Mouse (Mus musculus): ENCODE data around the gene Prrc2b. TPM values are rescaled to one million over a fixed set of nuclear protein-coding genes. Genes with fewer than 3 reads are reported as not detected.

Prrc2b gene
- polyA plus RNA-seq, 1 experiment from 2014 or later = 60.0 TPM

DNA sequence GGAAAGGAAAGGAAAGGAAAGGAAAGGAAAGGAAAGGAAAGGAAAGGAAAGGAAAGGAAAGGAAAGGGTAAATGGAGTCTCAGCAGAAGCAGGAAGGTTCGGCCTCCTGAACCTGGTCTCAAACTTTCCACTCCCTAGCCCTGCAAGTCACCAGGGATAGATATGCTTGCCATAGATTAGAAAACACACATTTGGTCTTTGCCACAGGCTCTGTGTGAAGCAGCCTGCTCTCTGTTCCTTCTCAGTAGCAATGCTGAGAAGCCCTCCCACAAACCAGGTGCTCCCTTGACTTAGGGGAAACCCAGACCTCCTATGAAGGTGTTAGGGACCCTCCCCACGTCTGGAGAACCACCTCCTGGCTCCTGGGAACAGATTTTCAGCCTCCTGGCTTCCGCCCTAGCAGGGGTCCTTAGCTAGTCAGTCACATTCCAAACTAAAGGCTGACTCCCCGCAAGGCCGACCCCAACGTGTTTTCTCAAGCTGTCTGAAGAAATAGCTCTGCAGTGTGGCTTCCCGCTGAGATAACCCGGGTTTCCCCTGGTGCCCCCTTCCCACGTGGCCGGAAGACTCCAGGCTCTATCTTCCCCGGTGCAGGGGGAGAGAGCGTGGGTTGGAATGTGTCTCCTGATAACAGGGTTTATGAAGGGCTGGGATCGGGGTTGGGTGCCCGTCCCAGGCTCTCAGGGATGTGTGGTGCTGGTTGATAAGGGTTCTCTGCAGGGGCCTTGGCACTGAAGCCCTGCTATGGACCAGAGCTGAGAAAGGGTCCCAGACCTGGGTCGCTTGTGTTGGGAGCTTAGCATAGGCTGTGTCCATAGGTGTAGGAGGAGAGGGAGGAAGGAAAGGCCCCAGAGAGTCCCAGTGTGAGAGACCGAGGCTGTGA lies 23.0 kb upstream of the Prrc2b start:
- peaks cover 28% of the 10 kb centered on the region for H3K4me1 ChIP-seq
- no peak for DNase-seq (ENCODE audit: low spot score)
- H3K4me3 ChIP-seq = no peak overlapping the region
- 32% methylated on average over 16 of the region's 16 CpGs for WGBS
- H3K36me3 ChIP-seq (replicated peaks) = no peaks in the 10 kb centered on the region
- H3K27me3 ChIP-seq (replicated peaks; ENCODE audit: low read depth, poor library complexity, severe bottlenecking) = no peaks in the 10 kb centered on the region
- H3K9me3 ChIP-seq = no peaks in the 10 kb centered on the region
- peak overlapping the region; percentile 5; the same call in 1 of the 2 replicates for H3K27ac ChIP-seq (replicated peaks)

DNA sequence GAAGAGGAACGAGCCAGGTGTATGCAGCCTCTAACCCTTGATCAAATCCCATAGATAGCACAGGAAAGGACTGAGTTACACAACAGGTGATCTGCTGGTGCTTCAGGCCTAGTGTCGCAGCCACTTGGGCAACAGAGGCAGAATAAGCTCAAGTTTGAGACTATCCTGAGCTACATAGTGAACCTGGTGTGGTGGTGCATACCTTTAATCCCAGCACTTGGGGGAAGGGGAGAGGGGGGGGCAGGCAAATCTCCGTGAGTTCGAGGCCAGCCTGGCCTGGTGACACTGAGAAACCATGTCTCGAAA lies 22.4 kb upstream of the Prrc2b start:
- H3K27me3 ChIP-seq (replicated peaks; ENCODE audit: low read depth, poor library complexity, severe bottlenecking) = no peaks in the 10 kb centered on the region
- 78% methylated on average over 5 of the region's 5 CpGs for WGBS
- DNase-seq (ENCODE audit: low spot score) = no peak
- H3K36me3 ChIP-seq (replicated peaks) = no peaks in the 10 kb centered on the region
- H3K27ac ChIP-seq (replicated peaks) = 0 out of 2 replicates have a peak overlapping the region, but pooled peaks have one; percentile 5
- no peak overlapping the region for H3K4me3 ChIP-seq
- H3K9me3 ChIP-seq = no peaks in the 10 kb centered on the region
- H3K4me1 ChIP-seq = peaks cover 28% of the 10 kb centered on the region

DNA sequence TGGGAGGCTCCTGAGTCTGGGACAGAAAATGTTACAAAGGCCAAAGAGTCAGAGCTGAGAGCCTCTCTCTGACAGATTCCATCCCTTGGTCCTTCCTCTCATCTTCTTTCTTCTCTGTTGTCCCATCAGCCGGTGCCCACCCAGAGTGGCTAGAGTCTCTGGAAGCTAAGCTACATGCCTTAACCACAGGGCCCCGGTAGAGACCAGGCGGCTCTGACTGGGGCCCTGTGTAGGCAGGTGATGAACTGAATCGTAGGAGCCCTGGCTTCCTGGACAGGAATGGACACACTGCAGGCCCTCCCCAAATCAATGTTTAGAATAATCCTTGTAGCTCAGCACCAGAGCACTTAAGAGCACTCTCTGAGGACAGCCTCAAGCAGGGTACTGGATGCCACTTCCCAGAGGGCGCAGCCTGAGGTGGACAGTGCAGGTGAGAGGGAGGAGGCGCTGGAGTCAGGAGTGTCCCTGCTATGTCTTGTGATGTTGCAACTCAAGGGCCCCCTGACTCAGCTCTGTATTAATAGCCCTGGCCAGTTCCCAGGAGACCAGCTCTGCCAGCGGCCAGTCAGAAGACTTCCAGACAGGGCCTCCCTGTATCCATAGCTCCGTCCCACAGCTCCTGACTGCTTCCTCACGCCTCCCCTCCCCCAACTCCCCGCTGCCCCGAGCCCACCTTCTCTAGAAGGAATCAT lies 21.4 kb upstream of the Prrc2b start:
- H3K27me3 ChIP-seq (replicated peaks; ENCODE audit: low read depth, poor library complexity, severe bottlenecking) = no peaks in the 10 kb centered on the region
- WGBS = 62% methylated on average over 11 of the region's 11 CpGs
- H3K36me3 ChIP-seq (replicated peaks) = no peaks in the 10 kb centered on the region
- no peaks in the 10 kb centered on the region for H3K9me3 ChIP-seq
- peak overlapping the region; percentile 35; the same call in 1 of the 2 replicates for H3K27ac ChIP-seq (replicated peaks)
- DNase-seq (ENCODE audit: low spot score) = peak; percentile 14
- no peak overlapping the region for H3K4me3 ChIP-seq
- peaks cover 28% of the 10 kb centered on the region for H3K4me1 ChIP-seq

- DNase-seq (ENCODE audit: low spot score) = peak; percentile 58
- H3K27ac ChIP-seq (replicated peaks) = no peak overlapping the region
Measured at GRCm38 (mm10) chr2:32130435-32130834, 20.4 kb upstream of the Prrc2b start.

DNA sequence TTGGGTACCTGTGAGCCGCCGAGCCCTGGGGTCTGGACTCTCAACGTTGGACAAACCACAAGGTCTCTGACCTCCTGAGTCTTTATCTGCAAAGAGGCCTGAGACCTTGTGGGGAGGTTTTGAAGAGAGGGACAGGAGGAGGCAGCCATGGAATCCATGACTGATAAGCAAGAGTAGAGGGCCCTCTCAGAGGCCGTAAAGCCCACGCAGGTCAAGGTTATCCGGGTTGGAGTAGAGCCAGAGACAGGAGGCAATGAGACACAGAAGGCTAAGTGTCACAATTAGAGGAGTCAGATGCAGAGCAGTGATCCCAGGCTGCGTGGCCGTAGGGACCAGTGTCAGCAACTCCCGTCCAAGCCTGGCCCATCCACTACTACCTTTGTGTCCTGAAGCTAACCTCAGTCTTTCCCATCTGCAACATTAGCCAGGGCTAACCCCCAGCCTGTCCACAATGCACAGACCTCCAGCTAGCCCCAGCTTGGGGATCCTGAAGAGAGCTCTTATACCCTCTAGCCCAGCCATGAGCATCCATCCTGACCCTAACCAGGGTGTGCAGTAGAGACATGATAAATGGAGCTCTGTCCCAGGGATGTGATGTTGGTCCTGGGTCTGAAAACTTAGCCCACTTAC lies 19.6 kb upstream of the Prrc2b start:
- H3K36me3 ChIP-seq (replicated peaks) = no peaks in the 10 kb centered on the region
- DNase-seq (ENCODE audit: low spot score) = no peak
- peaks cover 28% of the 10 kb centered on the region for H3K4me1 ChIP-seq
- no peak overlapping the region for H3K4me3 ChIP-seq
- H3K9me3 ChIP-seq = no peaks in the 10 kb centered on the region
- H3K27me3 ChIP-seq (replicated peaks; ENCODE audit: low read depth, poor library complexity, severe bottlenecking) = no peaks in the 10 kb centered on the region
- 83% methylated on average over 9 of the region's 9 CpGs for WGBS
- H3K27ac ChIP-seq (replicated peaks) = 0 out of 2 replicates have a peak overlapping the region, but pooled peaks have one; percentile 19

More at GRCm38 (mm10) chr2:32130435-32130834, 20.4 kb upstream of the Prrc2b start:
- no peaks in the 10 kb centered on the region for H3K9me3 ChIP-seq
- no peaks in the 10 kb centered on the region for H3K36me3 ChIP-seq (replicated peaks)
- 36% methylated on average over 6 of the region's 6 CpGs for WGBS
- H3K4me3 ChIP-seq = no peak overlapping the region; the same call in 1 of the 2 replicates
- no peaks in the 10 kb centered on the region for H3K27me3 ChIP-seq (replicated peaks; ENCODE audit: low read depth, poor library complexity, severe bottlenecking)
- peaks cover 28% of the 10 kb centered on the region for H3K4me1 ChIP-seq

- Histone ChIP-seq H3K27me3 (replicated peaks; ENCODE audit: low read depth, poor library complexity, severe bottlenecking) (no peaks in the 10 kb centered on the region), H3K27ac (replicated peaks) (0 out of 2 replicates have a peak overlapping the region, but pooled peaks have one; percentile 19), H3K4me1 (peaks cover 30% of the 10 kb centered on the region), H3K4me3 (no peak overlapping the region), H3K9me3 (no peaks in the 10 kb centered on the region), H3K36me3 (replicated peaks) (no peaks in the 10 kb centered on the region)
- WGBS = 65% methylated on average over 6 of the region's 6 CpGs
- DNase-seq (ENCODE audit: low spot score) = no peak
Measured at GRCm38 (mm10) chr2:32131866-32132566, 18.9 kb upstream of the Prrc2b start.

- H3K27ac ChIP-seq (replicated peaks) = 0 out of 2 replicates have a peak overlapping the region, but pooled peaks have one; percentile 7
- H3K9me3 ChIP-seq = no peaks in the 10 kb centered on the region
- DNase-seq (ENCODE audit: low spot score) = peak; percentile 86
- no peaks in the 10 kb centered on the region for H3K27me3 ChIP-seq (replicated peaks; ENCODE audit: low read depth, poor library complexity, severe bottlenecking)
- H3K36me3 ChIP-seq (replicated peaks) = no peaks in the 10 kb centered on the region
- peaks cover 35% of the 10 kb centered on the region for H3K4me1 ChIP-seq
- 3% methylated on average over 12 of the region's 12 CpGs for WGBS
- peak overlapping the region; percentile 32 for H3K4me3 ChIP-seq
Measured at GRCm38 (mm10) chr2:32132567-32132992, 18.3 kb upstream of the Prrc2b start.

- Histone ChIP-seq H3K36me3 (replicated peaks) (no peaks in the 10 kb centered on the region), H3K9me3 (no peaks in the 10 kb centered on the region), H3K4me3 (no peak overlapping the region), H3K4me1 (peaks cover 30% of the 10 kb centered on the region), H3K27ac (replicated peaks) (no peak overlapping the region; the same call in 1 of the 2 replicates), H3K27me3 (replicated peaks; ENCODE audit: low read depth, poor library complexity, severe bottlenecking) (no peaks in the 10 kb centered on the region)
- peak; percentile 87 for DNase-seq (ENCODE audit: low spot score)
- 9% methylated on average over 2 of the region's 2 CpGs for WGBS
Measured at GRCm38 (mm10) chr2:32134039-32134438, 16.8 kb upstream of the Prrc2b start.

DNA sequence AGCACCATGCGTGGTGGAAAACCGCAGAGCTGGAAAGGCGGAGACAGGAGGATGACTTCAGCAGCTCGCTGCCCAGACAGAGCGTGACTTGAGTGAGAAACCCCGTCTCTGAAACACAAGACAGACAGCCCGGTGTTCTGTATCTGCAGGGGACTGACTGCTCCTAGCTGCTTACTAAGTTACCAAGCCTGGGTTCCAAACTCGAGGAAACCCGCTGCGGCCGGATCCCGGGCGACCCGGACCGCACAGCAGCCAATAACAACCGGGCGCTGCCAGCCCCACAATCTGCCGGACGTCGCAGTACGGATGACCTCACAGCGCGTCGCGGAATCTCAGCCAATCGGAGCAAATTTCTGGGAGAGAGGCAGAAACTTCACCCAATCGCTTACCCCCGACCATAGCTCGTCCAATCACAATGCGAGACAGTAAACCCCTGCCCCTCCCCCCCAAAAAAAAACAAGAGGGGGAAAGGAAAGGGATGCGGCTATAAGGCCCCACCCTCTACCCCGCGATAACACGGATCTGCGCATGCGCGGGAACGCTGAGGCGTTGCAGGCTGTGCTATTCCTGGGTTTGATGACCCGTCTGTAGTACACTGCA lies 13.1 kb upstream of the Prrc2b start:
- Histone ChIP-seq H3K4me1 (peaks cover 12% of the 10 kb centered on the region), H3K9me3 (no peaks in the 10 kb centered on the region), H3K27ac (replicated peaks) (peak overlapping the region; percentile 90), H3K36me3 (replicated peaks) (no peaks in the 10 kb centered on the region), H3K27me3 (replicated peaks; ENCODE audit: low read depth, poor library complexity, severe bottlenecking) (no peaks in the 10 kb centered on the region), H3K4me3 (peak overlapping the region; percentile 79)
- DNase-seq (ENCODE audit: low spot score) = peak; percentile 96
- under 1% methylated on average over 40 of the region's 40 CpGs for WGBS

DNA sequence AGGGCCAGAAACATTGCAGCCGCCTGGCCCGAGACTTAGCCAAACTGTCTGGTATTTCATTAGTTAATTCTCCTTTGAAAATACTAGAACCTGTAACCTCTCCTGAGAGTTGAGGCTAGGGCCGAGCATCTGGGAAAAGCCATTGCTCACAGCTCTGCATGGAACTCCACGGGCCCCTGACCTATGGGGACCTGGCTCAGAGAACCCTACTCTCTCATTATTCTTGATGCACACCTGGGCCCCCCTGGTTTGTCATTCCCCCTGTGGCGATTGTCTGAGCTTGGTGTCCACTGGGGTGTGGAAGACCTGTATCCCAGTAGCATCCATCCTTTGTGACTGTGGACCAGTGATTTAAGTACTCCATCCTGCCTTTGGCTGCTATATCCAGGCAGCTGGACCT lies 11.5 kb upstream of the Prrc2b start:
- no peak overlapping the region for H3K4me3 ChIP-seq
- H3K9me3 ChIP-seq = no peaks in the 10 kb centered on the region
- no peak for DNase-seq (ENCODE audit: low spot score)
- peaks cover 12% of the 10 kb centered on the region for H3K4me1 ChIP-seq
- no peaks in the 10 kb centered on the region for H3K27me3 ChIP-seq (replicated peaks; ENCODE audit: low read depth, poor library complexity, severe bottlenecking)
- 77% methylated on average over 5 of the region's 5 CpGs for WGBS
- no peak overlapping the region for H3K27ac ChIP-seq (replicated peaks)
- no peaks in the 10 kb centered on the region for H3K36me3 ChIP-seq (replicated peaks)

- H3K36me3 ChIP-seq (replicated peaks) = no peaks in the 10 kb centered on the region
- H3K4me3 ChIP-seq = no peak overlapping the region
- no peak overlapping the region for H3K27ac ChIP-seq (replicated peaks)
- H3K27me3 ChIP-seq (replicated peaks; ENCODE audit: low read depth, poor library complexity, severe bottlenecking) = no peaks in the 10 kb centered on the region
- H3K4me1 ChIP-seq = peaks cover 12% of the 10 kb centered on the region
- 33% methylated on average over 4 of the region's 4 CpGs for WGBS
- H3K9me3 ChIP-seq = no peaks in the 10 kb centered on the region
- no peak for DNase-seq (ENCODE audit: low spot score)
Measured at GRCm38 (mm10) chr2:32140498-32140934, 10.4 kb upstream of the Prrc2b start.
